In genomic region chr1:72872521-72872920, GRCm38 (mm10) we compare ENCODE assay signal across 7 mouse cellular contexts. TPM values are rescaled to one million over a fixed set of nuclear protein-coding genes. Genes with fewer than 3 reads are reported as not detected.
DNase-seq lines count a peak whose midpoint lies in the region; ATAC-seq and TF ChIP-seq lines count a peak whose summit lies in the region.

No protein-coding gene starts in this region.

- no peaks in the 10 kb centered on the region for H3K9me3 ChIP-seq in G1E (replicated peaks)
- H3K9me3 ChIP-seq in forebrain, embryonic 15.5 days, result no peaks in the 10 kb centered on the region

- peak overlapping the region; percentile 81 for H3K27ac ChIP-seq in forebrain, embryonic 15.5 days (replicated peaks)
- peak overlapping the region; percentile 98 for H3K27ac ChIP-seq in layer of hippocampus, adult 2 months

- TF ChIP-seq CTCF in G1E (IDR thresholded peaks at IDR 0.05; ENCODE audit: low read depth, low read length), result no peak
- no peak for TF ChIP-seq CTCF in layer of hippocampus, adult 2 months (conservative IDR thresholded peaks at IDR 0.05)

- WGBS in forebrain, embryonic 15.5 days, result 0% methylated on average over 8 of the region's 8 CpGs

- H3K36me3 ChIP-seq in G1E (replicated peaks), result no peaks in the 10 kb centered on the region
- no peaks in the 10 kb centered on the region for H3K36me3 ChIP-seq in forebrain, embryonic 15.5 days

- peaks cover 32% of the 10 kb centered on the region for H3K4me1 ChIP-seq in G1E (ENCODE audit: insufficient read depth, low read depth, low read length)
- peaks cover 62% of the 10 kb centered on the region for H3K4me1 ChIP-seq in forebrain, embryonic 15.5 days

- no peak overlapping the region for H3K9ac ChIP-seq in forebrain, embryonic 15.5 days (replicated peaks)

- no peak overlapping the region for H3K4me3 ChIP-seq in G1E (ENCODE audit: low read depth, low read length)
- H3K4me3 ChIP-seq in forebrain, embryonic 15.5 days, result peak overlapping the region; percentile 57
- peak overlapping the region; percentile 68 for H3K4me3 ChIP-seq in layer of hippocampus, adult 2 months

- peak; percentile 31 for DNase-seq in G1E (ENCODE audit: low spot score)
- DNase-seq in c-Kit-positive CD71-negative TER-119-negative erythroid progenitor cells, embryonic 14.5 days (ENCODE audit: low read depth), result peak; percentile 55
- peak; percentile 79 for DNase-seq in heart, postnatal 4 days
- DNase-seq in layer of hippocampus, adult 2 months (ENCODE audit: low spot score in 2 of 2), result peak; percentile 78 to 82
- peak; percentile 79 for DNase-seq in lung, postnatal 10 days
- peak; percentile 59 for DNase-seq in right cerebral cortex, postnatal 25 days

- no peak for ATAC-seq in G1E (ENCODE audit: extremely low read depth, insufficient number of reproducible peaks, low FRiP score, poor library complexity, severe bottlenecking)
- ATAC-seq in forebrain, embryonic 15.5 days (replicated peaks), result peak; percentile 40

- H3K4me2 ChIP-seq in forebrain, embryonic 15.5 days (replicated peaks), result peak overlapping the region; percentile 98

- H3K27me3 ChIP-seq in G1E (ENCODE audit: insufficient read depth, low read length), result peaks cover 64% of the 10 kb centered on the region
- H3K27me3 ChIP-seq in forebrain, embryonic 15.5 days, result no peaks in the 10 kb centered on the region

RNA-seq across cellular contexts. Expression of gene Igfbp5, which starts 2.2 kb away (rescaled TPM):
- total RNA-seq in G1E (2014; fragmentation: Nextera tagmentation) (not detected in 2 replicates), G1E (2017) (0.11 and 0.17 TPM in 2 replicates)
- 0.01 TPM in 1 of 2 replicates, not detected in the other for polyA plus RNA-seq in G1E (2012)
- 22.0 and 24.4 TPM in 2 replicates for polyA plus RNA-seq in forebrain, embryonic 15.5 days (2015; fragmentation: Nextera tagmentation; extraction: Ambion mirVana)
- total RNA-seq in heart, postnatal 4 days (2021), result 100 to 1,000 TPM; 190 to 236 TPM
- total RNA-seq in layer of hippocampus, adult 2 months (2021), result 10 to 100 TPM; 72.5 to 79.3 TPM

RNA-seq across cellular contexts. Expression of gene Igfbp2, which starts 48.2 kb away (rescaled TPM):
- total RNA-seq in G1E (2014; fragmentation: Nextera tagmentation) (not detected in 2 replicates), G1E (2017) (0.29 and 0.55 TPM in 2 replicates)
- not detected in 2 replicates for polyA plus RNA-seq in G1E (2012)
- 336 and 343 TPM in 2 replicates for polyA plus RNA-seq in forebrain, embryonic 15.5 days (2015; fragmentation: Nextera tagmentation; extraction: Ambion mirVana)
- total RNA-seq in heart, postnatal 4 days (2021), result 1 to 10 TPM; 5.3 to 8.4 TPM
- 10 to 100 TPM; 43.6 to 44.2 TPM for total RNA-seq in layer of hippocampus, adult 2 months (2021)

Comparison
In these comparisons a context has a peak if more than half of its experiments do, and no peak if none do; other contexts are left out.
1. RNA of gene Igfbp5, which starts 2.2 kb away (total RNA-seq): 190 to 236 TPM in heart, postnatal 4 days and 72.5 to 79.3 TPM in layer of hippocampus, adult 2 months; 0.11 to 0.17 TPM in G1E; every median in the first group is over 10 times any median in the second.
2. RNA of gene Igfbp2, which starts 48.2 kb away (total RNA-seq): 43.6 to 44.2 TPM in layer of hippocampus, adult 2 months; 5.3 to 8.4 TPM in heart, postnatal 4 days and 0.29 to 0.55 TPM in G1E; every median in the first group is over 4 times any median in the second.
3. Peak in every context shown above with its lines, with median percentiles within 50 percentile points of each other: DNase-seq.